Mouse (Mus musculus) layer of hippocampus, postnatal 36 days (tissue): ENCODE measurements around the gene Akap6. TPM values are rescaled to one million over a fixed set of nuclear protein-coding genes. Genes with fewer than 3 reads are reported as not detected.

ENCODE experiments used
- DNase-seq, 2 experiments: peaks; one replicate each; pipeline ENCODE4 v3.0.0; 2022
- total RNA-seq, 2 experiments: library from RNA; stranded (reverse); gene quantifications; 2 replicates each; pipeline ENCODE4 v1.2.3; 2021

The Akap6 gene
- total RNA-seq, result 100 to 1,000 TPM; 127 to 132 TPM

DNA sequence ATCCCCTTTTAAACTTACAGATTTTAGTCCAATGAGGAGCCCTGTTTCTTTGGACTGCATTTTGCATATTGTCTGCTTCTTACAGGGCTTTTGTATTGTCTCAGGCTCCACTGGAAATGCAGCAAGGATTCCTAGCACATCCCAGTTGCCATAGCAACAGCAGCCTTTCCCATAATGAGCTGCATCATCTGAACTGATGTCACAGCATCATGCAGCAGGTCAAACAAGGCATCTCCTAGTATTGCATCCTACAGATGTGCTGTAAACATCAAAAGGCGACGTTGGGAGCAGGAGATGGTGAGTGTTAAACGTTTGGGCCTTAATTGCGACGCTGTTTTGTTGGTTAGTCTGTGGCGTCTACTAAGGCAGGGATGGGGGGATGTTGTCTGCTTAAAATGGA lies at the start of gene Akap6:
Akap6 (plus strand) TSS at position 238 of the 400 bp plus-strand sequence.
- peak; percentile 67 to 78 for DNase-seq

DNA sequence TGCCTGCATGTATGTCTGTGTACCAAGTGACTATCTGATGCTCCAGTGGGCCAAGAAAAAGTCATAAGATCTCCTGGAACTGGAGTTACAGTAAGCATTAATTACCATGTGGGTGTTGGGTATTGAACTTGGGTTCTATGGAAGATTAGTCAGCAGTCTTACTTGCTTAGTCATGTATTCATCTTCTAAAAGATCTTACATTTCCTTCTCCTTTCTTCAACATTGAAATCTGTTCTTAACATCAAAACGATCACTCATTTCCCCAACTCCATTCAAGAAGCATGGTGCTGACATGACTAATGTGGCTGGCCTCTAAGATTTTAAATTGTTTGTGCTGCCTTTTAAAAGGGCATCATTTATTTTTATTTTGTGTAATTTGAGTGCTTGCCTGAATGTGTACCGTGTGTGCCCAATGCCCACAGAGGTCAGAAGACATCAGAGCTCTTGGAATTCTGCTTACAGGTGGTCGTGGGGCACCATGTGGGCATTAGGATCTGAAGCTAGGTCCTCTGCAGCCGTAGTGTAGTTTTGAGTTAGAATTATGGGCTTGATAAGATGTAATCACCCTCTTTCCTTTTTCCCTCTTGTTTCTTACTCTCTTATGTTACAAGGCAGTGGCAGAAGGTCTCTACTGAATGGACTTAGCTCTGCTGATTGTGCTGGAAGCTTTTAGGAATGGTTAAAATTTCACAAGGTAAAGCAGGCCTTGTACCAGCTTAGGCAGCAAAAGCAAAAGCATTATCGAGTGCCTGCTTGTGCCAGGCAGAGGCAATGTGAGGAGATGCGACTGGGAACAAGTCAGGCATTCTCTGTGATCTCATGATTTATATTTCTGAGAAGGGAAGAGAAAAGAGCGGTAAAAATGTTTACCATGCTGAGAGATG lies 36.0 kb upstream of the Akap6 start:
- no peak for DNase-seq

- DNase-seq, result no peak
Observed at GRCm38 (mm10) chr12:52664944-52665343, 34.2 kb upstream of the Akap6 start.

GRCm38 (mm10) chr12:52671436-52671835 lies 27.7 kb upstream of the Akap6 start:
- DNase-seq, result peak in 1 of 2 experiments; percentile 6

- no peak for DNase-seq
Observed at GRCm38 (mm10) chr12:52671943-52672342, 27.2 kb upstream of the Akap6 start.

- no peak for DNase-seq
Observed at GRCm38 (mm10) chr12:52673361-52673960, 25.7 kb upstream of the Akap6 start.

- DNase-seq, result no peak
Observed at GRCm38 (mm10) chr12:52675010-52675409, 24.2 kb upstream of the Akap6 start.

- DNase-seq, result no peak
Observed at GRCm38 (mm10) chr12:52687355-52687754, 11.8 kb upstream of the Akap6 start.

GRCm38 (mm10) chr12:52688712-52689111 lies 10.5 kb upstream of the Akap6 start:
- no peak for DNase-seq

DNA sequence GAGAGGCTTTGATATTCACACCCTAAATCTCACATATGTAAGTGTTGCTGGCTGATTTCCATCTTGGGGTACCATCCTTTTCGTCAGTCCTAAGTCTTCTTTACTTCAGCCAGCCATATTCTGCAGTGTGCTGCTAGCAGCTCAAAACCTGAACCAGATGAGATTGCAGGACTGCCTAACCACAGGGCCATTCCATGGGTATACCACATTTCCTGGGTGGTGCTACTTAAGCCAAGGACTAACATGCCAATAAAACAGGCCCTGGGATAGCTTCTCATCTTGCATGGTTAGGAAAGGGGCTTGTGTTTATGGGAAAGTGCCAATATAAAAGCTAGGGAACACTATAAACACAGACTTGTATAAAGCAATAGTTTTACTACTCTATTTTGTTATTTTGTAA lies 7.6 kb upstream of the Akap6 start:
- no peak for DNase-seq

DNA sequence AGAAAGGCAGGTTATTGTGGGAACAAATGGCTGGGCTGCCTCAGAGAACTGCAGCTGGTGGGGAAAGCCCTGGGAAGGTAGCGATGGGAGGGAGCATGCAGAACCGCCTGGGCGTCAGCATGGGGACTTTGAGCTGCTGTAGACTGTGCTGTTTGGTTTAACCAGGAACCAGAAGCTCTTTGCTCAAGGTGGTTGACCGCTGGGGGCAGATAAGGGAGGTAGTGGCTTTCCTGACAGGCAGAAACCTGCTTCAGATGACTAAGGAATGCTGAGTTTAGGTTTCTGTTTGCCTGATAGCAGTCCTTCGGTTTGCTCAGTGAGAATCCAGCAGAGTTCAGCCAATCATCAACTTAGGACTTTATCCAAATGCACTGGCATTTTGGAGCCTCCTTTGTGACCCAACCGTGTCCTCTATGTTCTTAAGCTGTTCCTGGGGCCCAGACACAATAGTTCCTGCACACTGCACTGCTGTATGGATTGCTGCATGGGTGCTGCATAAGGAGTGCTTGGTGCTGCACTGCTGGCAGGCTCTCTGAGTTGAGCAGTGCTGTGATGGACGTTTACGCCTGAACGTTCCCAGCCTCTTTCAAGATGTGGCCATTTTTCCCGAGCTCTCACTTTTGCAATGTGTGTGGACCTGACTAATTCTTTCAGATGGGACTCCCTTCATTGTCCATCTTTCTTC lies 6.8 kb upstream of the Akap6 start:
- no peak for DNase-seq

GRCm38 (mm10) chr12:52697407-52698109 lies 1.6 kb upstream of the Akap6 start:
- no peak for DNase-seq

GRCm38 (mm10) chr12:52698276-52698930 lies 780 bp upstream of the Akap6 start:
- no peak for DNase-seq

GRCm38 (mm10) chr12:52699961-52700696 lies 946 bp downstream of the Akap6 start:
- DNase-seq, result no peak

DNA sequence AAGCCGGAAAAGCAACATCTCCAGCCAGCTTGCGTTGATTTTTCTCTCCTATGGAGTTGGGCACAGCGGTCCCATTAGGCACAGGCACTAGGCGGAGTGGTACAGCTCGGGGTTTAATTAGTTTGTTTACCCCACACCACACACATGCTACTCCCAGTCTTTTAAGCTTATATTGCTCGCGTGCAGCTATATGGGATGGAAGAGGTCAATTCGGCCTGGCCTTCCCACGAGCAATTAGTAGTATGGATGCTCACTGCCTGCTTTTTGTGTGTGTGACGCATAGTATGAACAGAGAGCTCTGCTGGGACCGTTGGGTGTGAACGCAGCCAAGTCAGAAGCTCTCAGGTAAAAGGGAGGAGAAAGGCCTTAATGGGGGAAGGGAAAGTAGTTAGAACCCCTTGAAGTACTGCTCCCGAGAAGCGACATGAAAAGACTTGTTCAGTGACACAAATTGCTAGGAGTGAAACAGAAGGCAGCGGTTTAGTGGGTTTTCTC lies 1.6 kb downstream of the Akap6 start:
- DNase-seq, result peak; percentile 34 to 37

DNA sequence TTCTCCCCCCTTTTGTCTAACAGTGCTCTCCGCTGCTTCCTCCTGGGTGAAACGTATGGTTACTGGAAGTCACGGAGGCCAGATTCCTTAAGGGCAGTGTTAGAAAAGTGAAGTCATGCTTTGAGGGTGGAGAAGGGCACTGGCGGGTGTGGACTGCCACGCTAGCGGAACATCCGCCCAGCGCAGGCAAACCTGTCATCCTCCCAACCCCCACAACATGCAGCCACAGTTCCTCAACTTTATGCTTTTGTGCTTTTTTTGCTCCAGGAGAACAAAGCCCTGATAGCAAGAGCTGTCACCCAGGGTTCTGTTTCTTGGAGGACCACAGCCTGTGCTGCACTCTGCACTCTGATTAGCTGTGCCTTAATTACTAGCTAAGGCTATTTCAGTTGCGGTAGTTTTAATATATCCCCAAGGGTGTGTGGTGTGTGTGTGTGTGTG lies 2.0 kb downstream of the Akap6 start:
- peak; percentile 21 to 23 for DNase-seq

DNA sequence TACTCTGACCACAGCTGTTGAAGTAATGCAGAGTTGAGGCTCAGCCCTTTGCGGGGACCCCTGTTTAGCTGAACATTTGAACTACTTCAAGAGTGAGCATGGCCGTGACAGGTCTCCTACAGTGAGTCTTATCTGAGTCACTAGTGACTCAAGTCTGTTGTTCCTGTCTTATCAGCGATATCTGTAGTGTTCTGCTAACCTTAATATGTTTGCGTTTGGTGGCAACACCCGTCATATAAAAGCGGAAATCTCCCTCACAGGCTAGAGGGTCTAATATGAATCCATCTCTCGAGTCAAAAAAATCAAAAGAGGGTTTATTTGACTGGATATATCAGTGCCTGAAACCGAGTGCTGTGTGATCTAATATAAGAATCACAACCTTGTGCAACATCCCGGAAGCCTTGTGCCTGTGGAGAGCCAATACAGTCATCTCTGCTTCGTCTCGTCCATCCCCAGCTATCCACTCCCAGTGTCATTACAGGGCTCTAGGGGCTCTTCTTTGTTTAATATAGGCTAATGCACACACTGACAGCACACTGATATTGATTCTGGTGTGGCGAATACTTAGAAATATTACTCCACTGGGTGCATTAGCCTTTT lies 3.3 kb downstream of the Akap6 start:
- no peak for DNase-seq

GRCm38 (mm10) chr12:52704081-52704480 lies 4.9 kb downstream of the Akap6 start:
- DNase-seq, result no peak

DNA sequence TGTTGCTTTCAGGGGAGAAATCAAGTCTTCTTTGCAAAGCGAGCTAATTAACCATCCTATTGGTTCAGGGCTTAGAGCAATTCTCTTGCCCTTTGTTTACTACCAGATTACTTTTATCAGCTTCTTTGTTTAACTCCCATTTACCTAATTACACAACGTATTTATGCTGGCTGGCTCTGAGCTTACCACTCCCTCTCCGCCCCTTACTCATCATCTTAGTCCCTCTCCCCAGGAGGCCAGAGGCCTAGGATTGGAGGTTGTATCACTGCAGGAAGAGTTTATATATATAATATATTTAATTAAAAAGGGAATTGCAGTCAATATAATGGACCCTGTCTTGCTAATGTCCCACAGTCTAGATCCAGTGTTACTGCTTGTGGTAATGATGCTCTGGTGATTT lies 5.6 kb downstream of the Akap6 start:
- no peak for DNase-seq

DNA sequence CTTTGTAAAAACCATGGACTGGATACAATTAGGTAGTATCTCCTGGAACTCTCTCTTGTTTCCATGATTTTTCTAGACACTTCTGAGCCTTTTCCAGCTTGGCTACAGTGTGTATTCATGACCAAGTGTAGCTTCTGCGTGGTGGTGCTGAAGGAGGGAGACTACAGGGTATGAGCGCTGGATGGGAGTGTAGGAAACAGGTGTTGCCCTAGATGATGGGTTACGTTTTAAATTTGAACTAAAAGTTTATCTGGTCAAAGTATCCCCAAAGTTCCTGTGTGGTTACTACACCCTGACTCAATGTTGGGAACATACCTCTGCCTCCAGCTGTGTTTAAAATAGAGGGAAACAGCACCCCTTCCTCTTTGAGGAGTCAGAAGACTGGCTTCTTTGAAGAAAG lies 12.2 kb downstream of the Akap6 start:
- no peak for DNase-seq
